Mouse (Mus musculus): ENCODE results near the gene Rfx5. TPM values are rescaled to one million over a fixed set of nuclear protein-coding genes. Genes with fewer than 3 reads are reported as not detected.
"Not testable (repeated sequence)": the region's sequence is repeated elsewhere in the genome, so short reads cannot be mapped to it uniquely, and the experiment has no call there.

The Rfx5 gene
- polyA plus RNA-seq (2015; fragmentation: Nextera tagmentation; extraction: Ambion mirVana): 6.1 and 7.1 TPM in 2 replicates

DNA sequence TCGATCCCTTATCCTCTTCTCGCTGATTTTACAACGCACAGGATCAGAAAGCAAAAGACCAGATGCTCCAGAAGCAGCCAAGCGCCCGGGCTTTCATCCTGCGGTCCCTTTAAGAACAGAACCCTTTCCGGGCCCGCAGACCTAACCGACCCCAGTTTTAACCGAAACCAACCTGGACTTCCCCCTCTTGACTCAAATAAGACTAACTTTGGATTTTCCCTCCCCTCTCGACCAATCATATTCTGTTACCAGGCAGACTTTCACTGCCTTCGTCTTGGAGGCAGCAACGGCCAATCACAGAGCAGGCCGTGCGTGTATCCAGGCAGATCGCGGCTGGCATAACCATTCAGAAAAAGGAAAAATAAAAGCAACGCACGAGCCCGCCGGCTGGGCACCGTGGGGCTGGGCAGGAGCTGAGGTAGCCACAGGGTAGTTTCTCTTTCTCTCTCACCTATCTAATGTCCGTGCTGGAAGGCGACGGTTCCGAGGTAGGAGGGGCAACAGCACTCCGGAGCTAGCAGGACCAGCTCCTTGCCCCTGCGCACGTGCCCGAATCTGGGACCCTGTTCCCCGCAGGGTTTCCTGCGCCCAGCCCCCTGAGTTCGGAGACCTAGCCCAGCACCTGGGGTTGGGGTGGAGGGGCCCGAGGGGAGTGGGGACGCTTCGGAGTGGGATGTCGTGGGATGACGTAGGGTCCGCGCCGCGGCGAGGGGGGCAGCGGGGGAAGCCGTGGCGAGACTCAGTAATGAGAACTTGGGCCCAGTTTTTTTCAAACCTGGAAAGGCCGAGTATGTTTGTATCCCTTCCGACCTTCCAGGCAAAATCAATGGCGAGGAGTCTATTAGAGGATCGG, at the start of gene Rfx5:
TSS of gene Rfx5 (plus strand) at position 312 of the 853 bp plus-strand sequence.
- peaks cover 10% of the 10 kb centered on the region for H3K4me1 ChIP-seq (ENCODE audit: control insufficient read depth, insufficient read depth, low read depth, low read length)
- peak within 1 kb of the TSS; percentile 95 for H3K27ac ChIP-seq (ENCODE audit: low read depth, low read length)
- H3K4me2 ChIP-seq (ENCODE audit: low read length): peak within 1 kb of the TSS; percentile 57
- peak; percentile 97 for ATAC-seq
- WGBS: under 1% methylated on average over 50 of the region's 50 CpGs
- H3K36me3 ChIP-seq (ENCODE audit: control insufficient read depth, insufficient read depth, low read length): peaks cover 26% of the 10 kb centered on the region
- no peaks in the 10 kb centered on the region for H3K9me3 ChIP-seq (ENCODE audit: control insufficient read depth, low read length)
- H3K27me3 ChIP-seq (replicated peaks; ENCODE audit: control insufficient read depth, insufficient read depth, low read length): no peaks in the 10 kb centered on the region
- H3K9ac ChIP-seq (ENCODE audit: low read depth, low read length): peak within 1 kb of the TSS; percentile 89
- peak within 1 kb of the TSS; percentile 80 for H3K4me3 ChIP-seq (ENCODE audit: low read length)

- ATAC-seq; H3K4me1 ChIP-seq (ENCODE audit: control insufficient read depth, insufficient read depth, low read depth, low read length); H3K9me3 ChIP-seq (ENCODE audit: control insufficient read depth, low read length); H3K27me3 ChIP-seq (replicated peaks; ENCODE audit: control insufficient read depth, insufficient read depth, low read length); H3K4me3 ChIP-seq (ENCODE audit: low read length); H3K9ac ChIP-seq (ENCODE audit: low read depth, low read length); H3K27ac ChIP-seq (ENCODE audit: low read depth, low read length); H3K36me3 ChIP-seq (ENCODE audit: control insufficient read depth, insufficient read depth, low read length); H3K4me2 ChIP-seq (ENCODE audit: low read length): not testable (repeated sequence)
- 67% methylated on average over 3 of the region's 3 CpGs for WGBS
Measured at GRCm38 (mm10) chr3:94904759-94905158, 49.1 kb upstream of the Rfx5 start.

DNA sequence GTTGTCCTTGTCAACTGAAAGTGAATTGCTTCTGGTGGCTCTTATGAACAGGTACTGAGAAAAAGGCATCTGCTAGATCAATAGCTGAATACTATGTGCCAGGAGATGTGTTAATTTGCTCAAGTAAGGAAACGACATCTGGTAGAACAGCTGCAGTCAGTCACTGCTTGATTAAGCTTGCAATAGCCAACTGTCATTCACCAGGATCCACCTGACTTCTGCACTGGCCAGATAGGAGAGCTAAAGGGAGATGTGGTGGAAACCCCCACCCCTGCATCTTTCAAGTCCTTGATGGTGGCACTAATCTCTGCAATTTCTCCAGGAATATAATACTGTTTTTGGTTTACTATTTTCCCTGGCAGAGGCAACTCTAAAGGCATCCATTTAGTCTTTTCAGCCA, 47.4 kb upstream of the Rfx5 start:
- Histone ChIP-seq H3K27me3 (replicated peaks; ENCODE audit: control insufficient read depth, insufficient read depth, low read length) (no peaks in the 10 kb centered on the region), H3K36me3 (ENCODE audit: control insufficient read depth, insufficient read depth, low read length) (no peaks in the 10 kb centered on the region), H3K4me2 (ENCODE audit: low read length) (no peak overlapping the region), H3K27ac (ENCODE audit: low read depth, low read length) (no peak overlapping the region), H3K9me3 (ENCODE audit: control insufficient read depth, low read length) (no peaks in the 10 kb centered on the region), H3K4me1 (ENCODE audit: control insufficient read depth, insufficient read depth, low read depth, low read length) (no peaks in the 10 kb centered on the region), H3K9ac (ENCODE audit: low read depth, low read length) (no peak overlapping the region), H3K4me3 (ENCODE audit: low read length) (no peak overlapping the region)
- ATAC-seq: no peak
- 59% methylated on average over 1 of the region's 1 CpGs for WGBS

- H3K4me2 ChIP-seq (ENCODE audit: low read length): no peak overlapping the region
- H3K9me3 ChIP-seq (ENCODE audit: control insufficient read depth, low read length): no peaks in the 10 kb centered on the region
- no peak overlapping the region for H3K9ac ChIP-seq (ENCODE audit: low read depth, low read length)
- H3K27me3 ChIP-seq (replicated peaks; ENCODE audit: control insufficient read depth, insufficient read depth, low read length): no peaks in the 10 kb centered on the region
- 84% methylated on average over 2 of the region's 2 CpGs for WGBS
- H3K4me3 ChIP-seq (ENCODE audit: low read length): no peak overlapping the region
- no peaks in the 10 kb centered on the region for H3K4me1 ChIP-seq (ENCODE audit: control insufficient read depth, insufficient read depth, low read depth, low read length)
- no peak overlapping the region for H3K27ac ChIP-seq (ENCODE audit: low read depth, low read length)
- ATAC-seq: no peak
- no peaks in the 10 kb centered on the region for H3K36me3 ChIP-seq (ENCODE audit: control insufficient read depth, insufficient read depth, low read length)
Measured at GRCm38 (mm10) chr3:94911050-94911693, 42.7 kb upstream of the Rfx5 start.

DNA sequence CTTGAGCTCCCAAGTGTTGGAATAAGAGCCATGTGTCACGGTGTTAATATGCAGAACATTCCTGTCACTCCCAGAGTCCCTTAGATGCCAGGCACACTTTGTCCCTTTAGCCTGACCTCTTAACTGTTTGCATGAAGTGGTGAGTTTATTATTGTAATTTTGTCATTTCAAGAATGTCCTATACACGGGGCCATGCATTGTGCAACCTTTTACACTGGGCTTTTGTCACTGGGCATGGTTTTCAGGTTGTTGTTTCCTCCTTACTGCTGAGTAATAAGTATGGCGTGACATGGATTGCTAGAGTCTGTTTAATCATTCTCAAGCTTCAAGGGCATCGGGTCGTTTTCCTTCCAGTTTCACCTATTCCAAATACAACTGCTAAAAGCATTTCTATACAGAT, 40.1 kb upstream of the Rfx5 start:
- WGBS: 71% methylated on average over 5 of the region's 5 CpGs
- ATAC-seq: no peak
- Histone ChIP-seq H3K4me3 (ENCODE audit: low read length) (no peak overlapping the region), H3K27me3 (replicated peaks; ENCODE audit: control insufficient read depth, insufficient read depth, low read length) (no peaks in the 10 kb centered on the region), H3K9ac (ENCODE audit: low read depth, low read length) (no peak overlapping the region), H3K4me2 (ENCODE audit: low read length) (no peak overlapping the region), H3K36me3 (ENCODE audit: control insufficient read depth, insufficient read depth, low read length) (no peaks in the 10 kb centered on the region), H3K9me3 (ENCODE audit: control insufficient read depth, low read length) (no peaks in the 10 kb centered on the region), H3K27ac (ENCODE audit: low read depth, low read length) (no peak overlapping the region), H3K4me1 (ENCODE audit: control insufficient read depth, insufficient read depth, low read depth, low read length) (no peaks in the 10 kb centered on the region)

- WGBS: 86% methylated on average over 7 of the region's 7 CpGs
- ATAC-seq: no peak
- no peak overlapping the region for H3K27ac ChIP-seq (ENCODE audit: low read depth, low read length)
- no peaks in the 10 kb centered on the region for H3K4me1 ChIP-seq (ENCODE audit: control insufficient read depth, insufficient read depth, low read depth, low read length)
- no peaks in the 10 kb centered on the region for H3K27me3 ChIP-seq (replicated peaks; ENCODE audit: control insufficient read depth, insufficient read depth, low read length)
- no peak overlapping the region for H3K4me2 ChIP-seq (ENCODE audit: low read length)
- no peaks in the 10 kb centered on the region for H3K36me3 ChIP-seq (ENCODE audit: control insufficient read depth, insufficient read depth, low read length)
- H3K9me3 ChIP-seq (ENCODE audit: control insufficient read depth, low read length): no peaks in the 10 kb centered on the region
- H3K9ac ChIP-seq (ENCODE audit: low read depth, low read length): no peak overlapping the region
- no peak overlapping the region for H3K4me3 ChIP-seq (ENCODE audit: low read length)
Measured at GRCm38 (mm10) chr3:94915903-94916741, 37.8 kb upstream of the Rfx5 start.

DNA sequence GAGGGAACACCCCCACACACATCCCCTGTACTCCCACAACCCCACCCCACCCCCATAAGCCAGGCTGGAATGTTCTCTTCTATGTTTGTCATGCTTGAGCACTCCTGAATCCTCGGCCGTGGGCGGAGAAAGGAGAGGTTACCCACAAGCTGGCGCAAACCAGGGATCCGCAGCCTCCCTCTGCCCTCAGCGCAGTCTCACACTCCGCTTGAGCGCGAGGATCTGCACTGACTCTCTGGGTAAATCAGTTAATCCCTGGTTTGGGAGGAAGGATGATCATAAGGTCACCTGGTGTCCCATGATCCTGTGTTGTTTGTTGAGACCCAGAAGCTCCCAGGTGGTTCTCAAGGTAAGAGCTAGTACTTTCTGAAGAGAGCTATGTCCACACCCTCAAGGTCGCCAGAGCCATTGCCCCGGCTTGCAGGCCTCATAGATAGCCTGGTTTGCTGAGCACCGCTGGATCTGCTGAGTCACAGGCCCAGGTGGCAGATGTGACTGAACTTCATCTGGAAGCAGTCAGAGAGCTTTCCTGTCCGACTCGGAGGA, 36.0 kb upstream of the Rfx5 start:
- no peaks in the 10 kb centered on the region for H3K9me3 ChIP-seq (ENCODE audit: control insufficient read depth, low read length)
- H3K27ac ChIP-seq (ENCODE audit: low read depth, low read length): no peak overlapping the region
- H3K27me3 ChIP-seq (replicated peaks; ENCODE audit: control insufficient read depth, insufficient read depth, low read length): no peaks in the 10 kb centered on the region
- no peaks in the 10 kb centered on the region for H3K36me3 ChIP-seq (ENCODE audit: control insufficient read depth, insufficient read depth, low read length)
- no peak overlapping the region for H3K4me2 ChIP-seq (ENCODE audit: low read length)
- WGBS: 61% methylated on average over 14 of the region's 14 CpGs
- no peaks in the 10 kb centered on the region for H3K4me1 ChIP-seq (ENCODE audit: control insufficient read depth, insufficient read depth, low read depth, low read length)
- ATAC-seq: no peak
- H3K4me3 ChIP-seq (ENCODE audit: low read length): no peak overlapping the region
- H3K9ac ChIP-seq (ENCODE audit: low read depth, low read length): no peak overlapping the region

DNA sequence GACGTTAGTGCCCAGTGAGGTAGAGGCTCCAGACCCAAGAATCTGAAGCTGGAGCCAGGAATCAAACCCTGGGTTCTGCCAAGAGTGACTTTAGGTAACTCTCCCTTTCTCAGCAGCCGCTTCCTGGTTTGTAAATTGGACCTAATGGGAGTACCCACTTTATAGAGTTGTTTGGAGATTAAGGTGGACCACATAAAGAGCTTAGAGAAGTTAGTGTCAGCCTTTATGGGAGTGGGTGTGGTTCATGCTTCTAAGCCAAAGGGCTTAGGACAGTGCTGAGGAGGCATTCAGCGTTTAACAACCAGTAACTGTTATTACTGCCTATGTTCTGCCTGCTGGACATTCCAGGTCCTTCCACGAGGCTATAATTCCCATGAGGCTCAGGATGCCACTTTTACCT, 35.0 kb upstream of the Rfx5 start:
- Histone ChIP-seq H3K4me3 (ENCODE audit: low read length) (no peak overlapping the region), H3K9ac (ENCODE audit: low read depth, low read length) (no peak overlapping the region), H3K27me3 (replicated peaks; ENCODE audit: control insufficient read depth, insufficient read depth, low read length) (0 out of 2 replicates have a peak, but pooled peaks cover under 1% of the 10 kb centered on the region), H3K27ac (ENCODE audit: low read depth, low read length) (no peak overlapping the region), H3K4me1 (ENCODE audit: control insufficient read depth, insufficient read depth, low read depth, low read length) (no peaks in the 10 kb centered on the region), H3K9me3 (ENCODE audit: control insufficient read depth, low read length) (no peaks in the 10 kb centered on the region), H3K4me2 (ENCODE audit: low read length) (no peak overlapping the region), H3K36me3 (ENCODE audit: control insufficient read depth, insufficient read depth, low read length) (no peaks in the 10 kb centered on the region)
- ATAC-seq: no peak
- 80% methylated on average over 4 of the region's 4 CpGs for WGBS
